Mouse (Mus musculus): ENCODE data around the gene Tcstv1. TPM values are rescaled to one million over a fixed set of nuclear protein-coding genes. Genes with fewer than 3 reads are reported as not detected.
"Not testable (repeated sequence)": the region's sequence is repeated elsewhere in the genome, so short reads cannot be mapped to it uniquely, and the experiment has no call there.

Gene Tcstv1
- polyA plus RNA-seq (2012; rRNA removed): not detected in 2 replicates

- not testable (repeated sequence) for H3K27ac ChIP-seq (ENCODE audit: insufficient read depth, low read depth, low read length); H3K4me1 ChIP-seq (ENCODE audit: control insufficient read depth, insufficient read depth, insufficient read length, low read length); H3K27me3 ChIP-seq (ENCODE audit: control insufficient read depth, insufficient read depth, low read length); H3K36me3 ChIP-seq (ENCODE audit: control insufficient read depth, insufficient read depth, low read length); H3K4me3 ChIP-seq (ENCODE audit: low read depth, low read length)
- 78% methylated on average over 3 of the region's 3 CpGs for WGBS
Observed at GRCm38 (mm10) chr13:119894685-119895084, at the start of gene Tcstv1. Gene Tcstv1 (minus strand): TSS chr13:119894785.

DNA sequence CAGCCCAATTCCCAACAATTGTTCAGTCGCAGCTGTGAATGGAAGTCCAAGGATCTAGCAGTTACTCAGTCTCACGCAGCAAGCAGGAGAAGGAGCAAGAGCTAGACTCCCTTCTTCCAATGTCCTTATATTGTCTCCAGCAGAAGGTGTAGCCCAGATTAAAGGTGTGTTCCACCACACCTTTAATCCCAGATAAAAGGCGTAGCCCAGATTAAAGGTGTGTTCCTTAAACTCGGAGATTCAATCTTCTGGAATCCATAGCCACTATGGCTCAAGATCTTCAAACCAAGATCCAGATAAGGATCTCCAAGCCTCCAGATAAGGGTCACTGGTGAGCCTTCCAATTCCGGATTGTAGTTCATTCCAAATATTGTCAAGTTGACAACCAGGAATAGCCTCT, 34.6 kb upstream of the Tcstv1 start, which contains the start of gene Gm21761:
TSS of gene Gm21761 (minus strand) at position 101 of the 400 bp plus-strand sequence.
- H3K4me1 ChIP-seq (ENCODE audit: control insufficient read depth, insufficient read depth, insufficient read length, low read length); H3K4me3 ChIP-seq (ENCODE audit: low read depth, low read length); H3K36me3 ChIP-seq (ENCODE audit: control insufficient read depth, insufficient read depth, low read length); H3K27me3 ChIP-seq (ENCODE audit: control insufficient read depth, insufficient read depth, low read length); H3K27ac ChIP-seq (ENCODE audit: insufficient read depth, low read depth, low read length): not testable (repeated sequence)
- WGBS: 100% methylated on average over 2 of the region's 5 CpGs

DNA sequence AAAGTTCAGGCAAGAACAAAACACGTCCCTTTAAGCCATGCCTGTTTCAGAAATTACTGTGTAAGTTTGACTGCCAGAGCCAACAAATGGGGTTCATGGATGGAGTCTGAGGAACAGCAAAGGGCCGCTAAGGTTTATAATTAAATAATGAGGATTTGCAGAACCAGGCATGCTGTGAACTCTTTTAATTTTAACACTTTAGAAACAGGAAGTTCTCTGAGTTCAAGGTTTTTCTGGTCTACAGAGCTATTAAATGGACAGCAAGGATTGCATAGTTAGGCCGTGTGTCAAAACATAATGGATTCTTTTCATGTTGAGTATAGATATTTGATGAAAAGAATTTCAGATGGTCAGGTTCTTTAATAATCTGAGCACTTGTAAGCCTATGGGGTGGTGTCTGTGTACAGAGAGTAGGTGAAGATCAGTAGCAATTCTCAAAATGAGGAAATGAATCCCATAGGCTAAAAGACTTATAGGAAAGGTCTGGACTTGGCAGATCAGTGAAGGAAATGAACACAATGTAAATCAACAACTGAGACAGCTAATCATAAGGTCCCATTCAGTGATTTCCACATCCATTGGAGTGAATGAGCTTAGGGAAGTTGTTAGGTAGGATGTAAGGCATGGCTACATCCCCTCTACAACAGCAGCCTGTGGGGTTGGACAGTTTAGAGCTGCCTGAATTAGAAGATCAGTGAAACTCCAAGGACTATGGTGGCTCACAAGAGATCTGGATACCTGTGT, 30.2 kb upstream of the Tcstv1 start:
- H3K27me3 ChIP-seq (ENCODE audit: control insufficient read depth, insufficient read depth, low read length); H3K36me3 ChIP-seq (ENCODE audit: control insufficient read depth, insufficient read depth, low read length); H3K4me1 ChIP-seq (ENCODE audit: control insufficient read depth, insufficient read depth, insufficient read length, low read length); H3K27ac ChIP-seq (ENCODE audit: insufficient read depth, low read depth, low read length); H3K4me3 ChIP-seq (ENCODE audit: low read depth, low read length): not testable (repeated sequence)
- WGBS: 72% methylated on average over 3 of the region's 3 CpGs

DNA sequence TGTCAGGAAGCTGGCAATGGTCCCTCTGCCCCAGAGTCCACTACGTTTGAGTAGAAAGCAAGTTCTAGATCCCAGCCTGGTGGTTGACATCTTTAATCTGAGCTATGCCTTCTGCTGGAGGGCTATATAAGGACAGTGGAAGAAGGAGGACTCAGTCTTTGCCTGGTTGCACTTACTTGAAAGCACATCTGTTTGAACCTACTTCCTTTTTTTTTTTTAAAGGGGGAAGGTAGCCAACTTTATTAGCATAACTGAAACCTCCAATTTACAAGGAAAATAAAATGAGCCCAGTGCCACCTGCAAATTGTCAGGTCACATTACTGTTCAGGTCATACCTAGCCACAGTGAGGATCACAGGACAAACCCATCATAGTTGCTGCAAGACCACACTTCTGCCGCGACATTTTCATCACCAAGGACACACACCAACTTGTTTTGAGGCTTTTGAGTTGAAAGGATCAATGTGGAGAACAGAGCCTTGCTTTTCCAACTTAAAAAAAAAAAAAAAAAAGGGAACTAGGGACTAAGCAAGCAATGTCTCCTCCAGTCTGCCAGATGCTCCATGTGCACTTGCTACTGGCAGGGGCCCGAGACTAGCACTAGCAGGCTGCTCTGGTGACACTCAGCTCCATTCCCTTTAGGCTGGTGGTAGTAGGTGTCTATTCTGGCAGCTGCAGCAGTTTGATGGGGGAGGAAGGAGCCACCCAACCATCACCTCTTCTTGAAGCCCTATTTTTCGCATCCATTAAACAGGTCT, 22.6 kb upstream of the Tcstv1 start:
- H3K4me1 ChIP-seq (ENCODE audit: control insufficient read depth, insufficient read depth, insufficient read length, low read length); H3K4me3 ChIP-seq (ENCODE audit: low read depth, low read length); H3K27me3 ChIP-seq (ENCODE audit: control insufficient read depth, insufficient read depth, low read length); H3K27ac ChIP-seq (ENCODE audit: insufficient read depth, low read depth, low read length); H3K36me3 ChIP-seq (ENCODE audit: control insufficient read depth, insufficient read depth, low read length): not testable (repeated sequence)
- 67% methylated on average over 4 of the region's 5 CpGs for WGBS

GRCm38 (mm10) chr13:119916449-119916848, 21.9 kb upstream of the Tcstv1 start:
- H3K27ac ChIP-seq (ENCODE audit: insufficient read depth, low read depth, low read length); H3K36me3 ChIP-seq (ENCODE audit: control insufficient read depth, insufficient read depth, low read length); H3K4me1 ChIP-seq (ENCODE audit: control insufficient read depth, insufficient read depth, insufficient read length, low read length); H3K27me3 ChIP-seq (ENCODE audit: control insufficient read depth, insufficient read depth, low read length); H3K4me3 ChIP-seq (ENCODE audit: low read depth, low read length): not testable (repeated sequence)
- WGBS: 43% methylated on average over 2 of the region's 2 CpGs

DNA sequence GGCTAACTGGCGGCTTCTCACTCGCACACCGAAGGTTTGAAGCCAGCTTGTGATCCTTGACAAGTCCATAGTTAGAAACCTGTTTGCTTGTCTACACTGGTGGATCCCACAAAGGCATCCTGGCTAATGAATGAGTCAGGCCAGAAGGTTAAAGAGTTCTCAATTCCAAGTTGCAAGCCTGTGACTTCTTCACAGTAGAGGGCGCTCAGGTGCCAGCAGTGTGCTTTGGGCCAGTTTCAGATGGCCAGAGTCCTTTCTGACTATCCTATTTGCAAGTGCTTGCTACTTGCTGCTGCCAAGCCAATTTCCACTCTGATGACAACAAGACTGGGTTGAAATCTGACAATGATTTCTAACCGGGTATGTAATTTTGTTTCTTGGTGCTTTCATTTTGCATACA, 4.0 kb upstream of the Tcstv1 start:
- H3K36me3 ChIP-seq (ENCODE audit: control insufficient read depth, insufficient read depth, low read length); H3K4me3 ChIP-seq (ENCODE audit: low read depth, low read length); H3K27me3 ChIP-seq (ENCODE audit: control insufficient read depth, insufficient read depth, low read length); H3K4me1 ChIP-seq (ENCODE audit: control insufficient read depth, insufficient read depth, insufficient read length, low read length); H3K27ac ChIP-seq (ENCODE audit: insufficient read depth, low read depth, low read length): not testable (repeated sequence)
- WGBS: 55% methylated on average over 5 of the region's 5 CpGs

GRCm38 (mm10) chr13:119886896-119887295, 7.7 kb downstream of the Tcstv1 start:
- H3K4me3 ChIP-seq (ENCODE audit: low read depth, low read length); H3K4me1 ChIP-seq (ENCODE audit: control insufficient read depth, insufficient read depth, insufficient read length, low read length); H3K27me3 ChIP-seq (ENCODE audit: control insufficient read depth, insufficient read depth, low read length); H3K27ac ChIP-seq (ENCODE audit: insufficient read depth, low read depth, low read length); H3K36me3 ChIP-seq (ENCODE audit: control insufficient read depth, insufficient read depth, low read length): not testable (repeated sequence)
- WGBS: 19% methylated on average over 4 of the region's 4 CpGs

GRCm38 (mm10) chr13:119864395-119864999, 30.1 kb downstream of the Tcstv1 start:
- H3K4me1 ChIP-seq (ENCODE audit: control insufficient read depth, insufficient read depth, insufficient read length, low read length); H3K4me3 ChIP-seq (ENCODE audit: low read depth, low read length); H3K36me3 ChIP-seq (ENCODE audit: control insufficient read depth, insufficient read depth, low read length); H3K27me3 ChIP-seq (ENCODE audit: control insufficient read depth, insufficient read depth, low read length); H3K27ac ChIP-seq (ENCODE audit: insufficient read depth, low read depth, low read length): not testable (repeated sequence)
- WGBS: 55% methylated on average over 6 of the region's 7 CpGs

DNA sequence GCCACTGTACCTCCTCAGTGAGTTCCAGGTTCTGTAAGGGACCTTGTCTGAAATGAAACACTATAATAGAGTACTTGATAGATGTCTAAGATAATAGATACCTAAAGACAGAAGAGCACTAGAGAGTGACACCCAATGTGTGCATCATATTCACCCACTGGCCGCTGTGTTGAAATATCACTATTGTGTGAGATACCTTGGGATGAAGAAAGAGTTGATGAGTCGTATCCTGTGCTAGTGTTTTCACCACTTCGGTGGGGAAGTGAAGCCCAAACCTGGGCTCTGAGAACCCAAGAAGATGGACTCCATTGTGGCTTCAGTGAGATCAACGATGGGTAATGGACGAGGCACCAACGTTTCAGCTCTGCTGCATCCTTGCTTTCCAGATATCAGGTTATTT, 32.2 kb downstream of the Tcstv1 start:
- not testable (repeated sequence) for H3K27me3 ChIP-seq (ENCODE audit: control insufficient read depth, insufficient read depth, low read length); H3K27ac ChIP-seq (ENCODE audit: insufficient read depth, low read depth, low read length); H3K4me1 ChIP-seq (ENCODE audit: control insufficient read depth, insufficient read depth, insufficient read length, low read length); H3K36me3 ChIP-seq (ENCODE audit: control insufficient read depth, insufficient read depth, low read length); H3K4me3 ChIP-seq (ENCODE audit: low read depth, low read length)
- WGBS: no CpG with 5 or more reads among the region's 6 CpGs

All from small intestine, adult 2 months (tissue).